Mouse (Mus musculus): ENCODE results near the gene P2ry12. TPM values are rescaled to one million over a fixed set of nuclear protein-coding genes. Genes with fewer than 3 reads are reported as not detected.
A peak's percentile ranks its signal among the peaks of the same experiment; 100 is the strongest.

The P2ry12 gene
- polyA plus RNA-seq, 2 experiments: 1.2 to 1.9 TPM

DNA sequence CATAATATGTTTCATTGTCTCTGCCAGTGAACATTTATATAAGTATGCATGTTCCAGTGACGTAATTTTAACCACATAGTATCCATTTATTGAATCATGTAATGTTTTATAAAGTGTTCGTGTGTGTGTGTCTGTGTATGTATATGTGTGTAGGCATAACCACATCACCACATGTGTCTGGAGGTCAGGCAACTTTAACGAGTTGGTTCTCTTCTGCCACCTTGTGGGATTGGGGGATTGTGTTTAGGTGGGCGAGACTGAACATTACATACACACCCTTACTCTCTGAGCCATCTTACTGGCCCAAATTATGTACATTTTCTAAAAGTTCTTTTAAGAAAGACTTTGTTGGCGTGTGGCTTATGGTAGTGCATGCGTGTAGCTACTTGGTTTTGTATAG lies 94.2 kb downstream of the P2ry12 start:
- no peak for DNase-seq (ENCODE audit: low read depth in 3 of 3, low spot score in 3 of 3)
- no peak for ATAC-seq (ENCODE audit: insufficient read depth)
- TF ChIP-seq CTCF (IDR thresholded peaks at IDR 0.05; ENCODE audit: low read depth) (peak; percentile 27), EP300 (IDR thresholded peaks at IDR 0.05; ENCODE audit: low read depth) (no peak)

DNA sequence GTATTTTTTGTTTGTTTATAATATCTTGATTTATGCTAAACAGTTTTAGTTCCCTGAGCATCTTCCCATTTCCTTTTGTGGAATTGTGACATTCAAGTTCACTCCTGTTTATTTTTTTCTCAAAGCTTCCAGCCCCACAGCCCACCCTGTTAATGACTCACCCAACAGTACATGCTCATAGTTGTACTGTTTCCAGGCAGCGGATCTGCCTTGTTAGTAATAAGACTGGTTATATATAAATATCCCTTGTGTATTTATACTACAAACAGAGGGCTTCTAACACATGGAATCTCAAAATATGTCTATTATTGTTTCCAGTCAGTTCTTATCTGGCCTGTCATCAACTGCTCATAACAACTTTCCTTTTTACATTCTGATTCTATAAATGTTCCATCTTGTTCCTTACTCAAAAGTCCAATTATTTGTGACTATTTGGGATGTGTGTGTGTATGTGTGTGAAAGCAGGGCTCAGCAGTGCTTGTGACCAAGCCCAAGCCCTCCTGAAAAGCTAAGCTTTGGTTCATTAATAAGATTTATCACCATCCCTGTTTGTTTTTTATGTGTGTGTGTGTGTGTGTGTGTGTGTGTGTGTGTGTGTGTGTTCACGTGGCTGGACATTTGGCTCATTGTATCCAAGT lies 95.1 kb downstream of the P2ry12 start:
- Histone ChIP-seq H3K36me3 (replicated peaks; ENCODE audit: control insufficient read depth, insufficient read depth, low read depth) (no peaks in the 10 kb centered on the region), H3K27ac (no peak overlapping the region), H3K9ac (replicated peaks) (no peak overlapping the region), H3K27me3 (ENCODE audit: control insufficient read depth, insufficient read depth, low read length) (no peaks in the 10 kb centered on the region), H3K4me1 (replicated peaks; ENCODE audit: control insufficient read depth in 2 of 2, insufficient read depth in 2 of 2, low read length in 1 of 2) (peaks cover 0 to 7% of the 10 kb centered on the region in 2 experiments; a peak in 2 of 4 replicates), H3K4me2 (ENCODE audit: low read depth) (no peak overlapping the region), H3K4me3 (ENCODE audit: insufficient read depth in 1 of 2, low read depth in 2 of 2, low read length in 2 of 2) (no peak overlapping the region), H3K9me3 (ENCODE audit: control insufficient read depth, low read length) (no peaks in the 10 kb centered on the region)
- DNase-seq (ENCODE audit: low read depth in 3 of 3, low spot score in 3 of 3) (no peak), ATAC-seq (ENCODE audit: insufficient read depth) (no peak)
- 60% methylated on average over 2 of the region's 2 CpGs for WGBS (ENCODE audit: insufficient replicate concordance)
- TF ChIP-seq EP300 (IDR thresholded peaks at IDR 0.05; ENCODE audit: low read depth): no peak
- TF ChIP-seq CTCF (IDR thresholded peaks at IDR 0.05; ENCODE audit: low read depth): no peak

More for the DNA sequence above, 94.2 kb downstream of the P2ry12 start:
- WGBS (ENCODE audit: insufficient replicate concordance): 48% methylated on average over 6 of the region's 6 CpGs
- peaks cover 0 to 7% of the 10 kb centered on the region in 2 experiments; a peak in 2 of 4 replicates for H3K4me1 ChIP-seq (replicated peaks; ENCODE audit: control insufficient read depth in 2 of 2, insufficient read depth in 2 of 2, low read length in 1 of 2)
- no peaks in the 10 kb centered on the region for H3K9me3 ChIP-seq (ENCODE audit: control insufficient read depth, low read length)
- H3K4me3 ChIP-seq (ENCODE audit: insufficient read depth in 1 of 2, low read depth in 2 of 2, low read length in 2 of 2): no peak overlapping the region
- H3K4me2 ChIP-seq (ENCODE audit: low read depth): no peak overlapping the region
- no peaks in the 10 kb centered on the region for H3K36me3 ChIP-seq (replicated peaks; ENCODE audit: control insufficient read depth, insufficient read depth, low read depth)
- no peaks in the 10 kb centered on the region for H3K27me3 ChIP-seq (ENCODE audit: control insufficient read depth, insufficient read depth, low read length)
- no peak overlapping the region for H3K9ac ChIP-seq (replicated peaks)
- H3K27ac ChIP-seq: no peak overlapping the region

Other genes starting within 250 kb of the P2ry12 start
- 0.25 and 0.32 TPM in 2 replicates for gene Gpr171, start 161.1 kb downstream of the P2ry12 start, polyA plus RNA-seq (2012; rRNA removed)
- 0.67 and 1.0 TPM in 2 replicates for gene Gpr171, start 161.1 kb downstream of the P2ry12 start, polyA plus RNA-seq (2014; fragmentation: Nextera tagmentation; extraction: Ambion mirVana)
- gene P2ry14, start 109.3 kb downstream of the P2ry12 start, polyA plus RNA-seq (2012; rRNA removed): 2.5 TPM in 2 replicates
- 3.6 and 4.1 TPM in 2 replicates for gene P2ry14, start 109.3 kb downstream of the P2ry12 start, polyA plus RNA-seq (2014; fragmentation: Nextera tagmentation; extraction: Ambion mirVana)
- not detected in 2 replicates for gene Gpr87, start 67.8 kb downstream of the P2ry12 start, polyA plus RNA-seq (2012; rRNA removed)
- not detected in 2 replicates for gene Gpr87, start 67.8 kb downstream of the P2ry12 start, polyA plus RNA-seq (2014; fragmentation: Nextera tagmentation; extraction: Ambion mirVana)
- 2.0 TPM in 2 replicates for gene P2ry13, start 52.0 kb downstream of the P2ry12 start, polyA plus RNA-seq (2012; rRNA removed)
- gene P2ry13, start 52.0 kb downstream of the P2ry12 start, polyA plus RNA-seq (2014; fragmentation: Nextera tagmentation; extraction: Ambion mirVana): 2.8 and 3.0 TPM in 2 replicates
- 0.18 and 0.26 TPM in 2 replicates for gene Igsf10, start 81.5 kb upstream of the P2ry12 start, polyA plus RNA-seq (2012; rRNA removed)
- 0.28 and 0.38 TPM in 2 replicates for gene Igsf10, start 81.5 kb upstream of the P2ry12 start, polyA plus RNA-seq (2014; fragmentation: Nextera tagmentation; extraction: Ambion mirVana)

Measured in liver, embryonic 14.5 days (tissue).